Mouse (Mus musculus): ENCODE measurements around the gene Dgkg. TPM values are rescaled to one million over a fixed set of nuclear protein-coding genes. Genes with fewer than 3 reads are reported as not detected.

The Dgkg gene
- polyA plus RNA-seq, 1 experiment, result 0.40 TPM

DNA sequence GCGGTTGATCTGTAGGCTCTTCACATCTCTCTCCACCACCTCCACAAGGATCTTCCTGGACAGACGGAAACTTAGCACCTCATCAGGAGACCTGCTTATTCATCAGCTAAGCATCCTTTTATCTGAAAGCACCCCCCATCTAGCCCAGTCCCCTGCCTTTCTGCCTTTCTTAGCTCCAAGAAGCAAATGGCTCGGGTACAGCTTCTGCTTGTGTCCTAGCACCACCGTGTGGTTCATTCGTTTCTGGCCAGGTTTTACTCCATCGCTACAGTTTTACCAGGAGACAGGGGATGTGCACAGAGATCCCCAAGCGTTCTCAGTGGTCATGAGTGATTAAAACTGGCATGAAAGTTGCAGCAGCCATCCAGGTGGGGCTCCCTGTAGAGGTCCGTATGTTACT is 79.4 kb downstream of the Dgkg start:
- no peak overlapping the region for H3K4me3 ChIP-seq (ENCODE audit: extremely low read depth, insufficient read depth, insufficient read length)
- no peak for DNase-seq (ENCODE audit: low read depth in 1 of 2, low spot score in 2 of 2)
- H3K27ac ChIP-seq (ENCODE audit: insufficient read depth, low read length), result no peak overlapping the region
- H3K4me1 ChIP-seq (ENCODE audit: control insufficient read depth, insufficient read depth, insufficient read length), result no peaks in the 10 kb centered on the region
- WGBS, result 76% methylated on average over 8 of the region's 8 CpGs
- no peaks in the 10 kb centered on the region for H3K27me3 ChIP-seq (ENCODE audit: control insufficient read depth, insufficient read depth, low read length)
- TF ChIP-seq POLR2A (IDR thresholded peaks at IDR 0.05; ENCODE audit: low read depth, low read length) (no peak), CTCF (IDR thresholded peaks at IDR 0.05; ENCODE audit: extremely low read depth, insufficient read depth, insufficient read length, insufficient replicate concordance) (no peak)
- no peaks in the 10 kb centered on the region for H3K36me3 ChIP-seq (ENCODE audit: control insufficient read depth, insufficient read depth, low read length)

DNA sequence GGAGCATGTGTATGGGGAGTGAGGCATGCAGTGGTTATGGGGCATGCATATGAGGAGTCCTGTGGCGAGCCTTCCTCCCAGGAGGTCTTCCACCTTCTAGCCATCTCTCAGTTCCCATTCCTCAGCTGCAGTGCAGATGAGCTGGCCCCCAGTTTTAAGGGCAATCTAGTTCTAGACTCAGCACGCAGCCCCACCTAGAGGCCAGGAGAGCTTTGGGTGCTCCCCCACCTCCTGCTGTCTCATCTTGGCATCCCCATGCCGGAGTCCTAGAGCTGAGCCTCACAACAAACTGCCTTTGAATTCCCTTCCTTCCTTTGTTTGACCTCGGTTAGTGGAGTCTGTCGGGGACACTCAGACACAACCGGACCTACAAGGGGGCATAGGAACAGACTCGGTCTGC is 82.9 kb downstream of the Dgkg start:
- H3K27ac ChIP-seq (ENCODE audit: insufficient read depth, low read length), result no peak overlapping the region
- H3K36me3 ChIP-seq (ENCODE audit: control insufficient read depth, insufficient read depth, low read length), result no peaks in the 10 kb centered on the region
- H3K27me3 ChIP-seq (ENCODE audit: control insufficient read depth, insufficient read depth, low read length), result no peaks in the 10 kb centered on the region
- 76% methylated on average over 7 of the region's 7 CpGs for WGBS
- TF ChIP-seq CTCF (IDR thresholded peaks at IDR 0.05; ENCODE audit: extremely low read depth, insufficient read depth, insufficient read length, insufficient replicate concordance), result no peak
- no peak for TF ChIP-seq POLR2A (IDR thresholded peaks at IDR 0.05; ENCODE audit: low read depth, low read length)
- no peak overlapping the region for H3K4me3 ChIP-seq (ENCODE audit: extremely low read depth, insufficient read depth, insufficient read length)
- no peaks in the 10 kb centered on the region for H3K4me1 ChIP-seq (ENCODE audit: control insufficient read depth, insufficient read depth, insufficient read length)
- no peak for DNase-seq (ENCODE audit: low read depth in 1 of 2, low spot score in 2 of 2)

- TF ChIP-seq CTCF (IDR thresholded peaks at IDR 0.05; ENCODE audit: extremely low read depth, insufficient read depth, insufficient read length, insufficient replicate concordance) (no peak), POLR2A (IDR thresholded peaks at IDR 0.05; ENCODE audit: low read depth, low read length) (no peak)
- Histone ChIP-seq H3K27ac (ENCODE audit: insufficient read depth, low read length) (no peak overlapping the region), H3K4me1 (ENCODE audit: control insufficient read depth, insufficient read depth, insufficient read length) (no peaks in the 10 kb centered on the region), H3K4me3 (ENCODE audit: extremely low read depth, insufficient read depth, insufficient read length) (no peak overlapping the region), H3K27me3 (ENCODE audit: control insufficient read depth, insufficient read depth, low read length) (no peaks in the 10 kb centered on the region), H3K36me3 (ENCODE audit: control insufficient read depth, insufficient read depth, low read length) (no peaks in the 10 kb centered on the region)
- no peak for DNase-seq (ENCODE audit: low read depth in 1 of 2, low spot score in 2 of 2)
- WGBS, result 83% methylated on average over 21 of the region's 21 CpGs
Observed at GRCm38 (mm10) chr16:22572641-22573341, 84.2 kb downstream of the Dgkg start.

GRCm38 (mm10) chr16:22564907-22565272 is 92.1 kb downstream of the Dgkg start:
- no peak for TF ChIP-seq CTCF (IDR thresholded peaks at IDR 0.05; ENCODE audit: extremely low read depth, insufficient read depth, insufficient read length, insufficient replicate concordance)
- no peak for TF ChIP-seq POLR2A (IDR thresholded peaks at IDR 0.05; ENCODE audit: low read depth, low read length)
- Histone ChIP-seq H3K4me3 (ENCODE audit: extremely low read depth, insufficient read depth, insufficient read length) (no peak overlapping the region), H3K27me3 (ENCODE audit: control insufficient read depth, insufficient read depth, low read length) (no peaks in the 10 kb centered on the region), H3K4me1 (ENCODE audit: control insufficient read depth, insufficient read depth, insufficient read length) (no peaks in the 10 kb centered on the region), H3K36me3 (ENCODE audit: control insufficient read depth, insufficient read depth, low read length) (no peaks in the 10 kb centered on the region), H3K27ac (ENCODE audit: insufficient read depth, low read length) (no peak overlapping the region)
- WGBS, result 83% methylated on average over 3 of the region's 3 CpGs
- DNase-seq (ENCODE audit: low read depth in 1 of 2, low spot score in 2 of 2), result no peak

GRCm38 (mm10) chr16:22564259-22564906 is 92.6 kb downstream of the Dgkg start:
- H3K4me3 ChIP-seq (ENCODE audit: extremely low read depth, insufficient read depth, insufficient read length), result no peak overlapping the region
- H3K4me1 ChIP-seq (ENCODE audit: control insufficient read depth, insufficient read depth, insufficient read length), result no peaks in the 10 kb centered on the region
- TF ChIP-seq POLR2A (IDR thresholded peaks at IDR 0.05; ENCODE audit: low read depth, low read length) (no peak), CTCF (IDR thresholded peaks at IDR 0.05; ENCODE audit: extremely low read depth, insufficient read depth, insufficient read length, insufficient replicate concordance) (peak; percentile 80; the same call in 1 of the 2 replicates)
- H3K36me3 ChIP-seq (ENCODE audit: control insufficient read depth, insufficient read depth, low read length), result no peaks in the 10 kb centered on the region
- peak in 1 of 2 experiments; percentile 55 for DNase-seq (ENCODE audit: low read depth in 1 of 2, low spot score in 2 of 2)
- 68% methylated on average over 14 of the region's 14 CpGs for WGBS
- H3K27ac ChIP-seq (ENCODE audit: insufficient read depth, low read length), result no peak overlapping the region
- H3K27me3 ChIP-seq (ENCODE audit: control insufficient read depth, insufficient read depth, low read length), result no peaks in the 10 kb centered on the region

DNA sequence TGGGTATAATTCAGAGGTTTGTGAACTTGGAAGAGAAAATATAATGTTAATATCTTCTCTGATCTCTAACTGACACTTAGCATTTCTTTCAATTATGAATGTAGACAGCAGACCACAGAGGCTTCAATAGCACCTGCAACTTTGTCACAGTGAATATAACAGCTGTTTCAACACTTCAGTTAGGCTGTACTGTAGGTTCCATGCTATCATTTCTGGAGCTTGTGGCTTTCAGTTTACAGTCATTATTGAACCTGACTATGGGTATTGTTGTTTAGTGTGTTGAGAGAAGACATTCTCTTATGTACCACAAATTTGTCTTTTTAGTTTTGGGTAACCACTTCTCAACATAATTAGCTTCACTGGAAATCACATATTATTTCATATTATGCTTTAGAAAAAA is 93.4 kb downstream of the Dgkg start:
- TF ChIP-seq CTCF (IDR thresholded peaks at IDR 0.05; ENCODE audit: extremely low read depth, insufficient read depth, insufficient read length, insufficient replicate concordance), result no peak
- no peak for TF ChIP-seq POLR2A (IDR thresholded peaks at IDR 0.05; ENCODE audit: low read depth, low read length)
- H3K27me3 ChIP-seq (ENCODE audit: control insufficient read depth, insufficient read depth, low read length), result no peaks in the 10 kb centered on the region
- no peak overlapping the region for H3K4me3 ChIP-seq (ENCODE audit: extremely low read depth, insufficient read depth, insufficient read length)
- no peaks in the 10 kb centered on the region for H3K36me3 ChIP-seq (ENCODE audit: control insufficient read depth, insufficient read depth, low read length)
- no peak for DNase-seq (ENCODE audit: low read depth in 1 of 2, low spot score in 2 of 2)
- H3K27ac ChIP-seq (ENCODE audit: insufficient read depth, low read length), result no peak overlapping the region
- H3K4me1 ChIP-seq (ENCODE audit: control insufficient read depth, insufficient read depth, insufficient read length), result no peaks in the 10 kb centered on the region

DNA sequence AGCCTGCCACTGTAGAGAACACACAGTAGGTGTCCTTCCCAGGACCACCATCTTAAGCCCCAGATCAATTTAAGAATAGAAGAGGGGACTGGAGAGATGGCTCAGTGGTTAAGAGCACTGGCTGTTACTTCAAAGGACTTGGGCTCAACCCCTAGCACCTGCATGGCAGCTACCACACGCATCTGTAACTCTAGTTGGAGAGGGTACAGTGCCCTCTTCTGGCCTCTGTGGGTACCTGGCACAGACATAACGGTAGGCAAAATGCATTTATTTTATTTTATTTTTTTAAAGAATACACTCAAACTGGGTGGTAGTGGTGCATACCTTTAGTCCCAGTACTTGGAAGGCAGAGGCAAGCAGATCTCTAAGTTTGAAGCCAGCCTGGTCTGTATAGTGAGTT is 102.0 kb downstream of the Dgkg start:
- no peak for DNase-seq (ENCODE audit: low read depth in 1 of 2, low spot score in 2 of 2)
- TF ChIP-seq CTCF (IDR thresholded peaks at IDR 0.05; ENCODE audit: extremely low read depth, insufficient read depth, insufficient read length, insufficient replicate concordance) (peak; percentile 34; the same call in 1 of the 2 replicates), POLR2A (IDR thresholded peaks at IDR 0.05; ENCODE audit: low read depth, low read length) (no peak)
- Histone ChIP-seq H3K36me3 (ENCODE audit: control insufficient read depth, insufficient read depth, low read length) (no peaks in the 10 kb centered on the region), H3K4me3 (ENCODE audit: extremely low read depth, insufficient read depth, insufficient read length) (no peak overlapping the region), H3K27me3 (ENCODE audit: control insufficient read depth, insufficient read depth, low read length) (no peaks in the 10 kb centered on the region), H3K27ac (ENCODE audit: insufficient read depth, low read length) (no peak overlapping the region), H3K4me1 (ENCODE audit: control insufficient read depth, insufficient read depth, insufficient read length) (no peaks in the 10 kb centered on the region)
- WGBS, result 53% methylated on average over 2 of the region's 2 CpGs

All from spleen, adult 2 months (tissue).